Mouse (Mus musculus) G1E (cell line): Measurements from ENCODE around the gene 1810010D01Rik. TPM values are rescaled to one million over a fixed set of nuclear protein-coding genes. Genes with fewer than 3 reads are reported as not detected.

Experiments used
- ATAC-seq: 2 replicates; pipeline ENCODE4 v1.8.0; 2016; ENCODE audit warnings: mild to moderate bottlenecking; ENCODE audit not compliant: insufficient number of reproducible peaks, poor library complexity, low FRiP score, severe bottlenecking; ENCODE audit errors: extremely low read depth
- DNase-seq: peaks from one replicate; pipeline ENCODE4 v3.0.0; 2012; ENCODE audit warnings: low spot score
- H3K27me3 ChIP-seq: 2 replicates; pipeline ENCODE4 v1.6.1; 2012; ENCODE audit warnings: mild to moderate bottlenecking, low read length, inconsistent platforms; ENCODE audit not compliant: insufficient read depth
- H3K36me3 ChIP-seq: replicated peaks from 2 replicates; pipeline ENCODE3; 2012; ENCODE audit warnings: mild to moderate bottlenecking, inconsistent platforms
- H3K4me1 ChIP-seq: 2 replicates; pipeline ENCODE4 v1.6.1; 2012; ENCODE audit warnings: low read depth, low read length, inconsistent platforms, mixed read lengths; ENCODE audit not compliant: insufficient read depth
- H3K4me3 ChIP-seq: 2 replicates; pipeline ENCODE4 v1.5.1; 2012; ENCODE audit warnings: low read depth, mild to moderate bottlenecking, inconsistent platforms, low read length, moderate library complexity, mixed read lengths
- H3K9me3 ChIP-seq: replicated peaks from 2 replicates; pipeline ENCODE4 v1.6.1; 2012; ENCODE audit warnings: inconsistent platforms
- CTCF ChIP-seq: IDR thresholded peaks from 2 replicates; pipeline ENCODE4 v1.5.1; 2012; ENCODE audit warnings: low read depth, low read length, inconsistent platforms, mixed read lengths
- GATA1 ChIP-seq: IDR thresholded peaks from 2 replicates; pipeline ENCODE4 v1.6.1; 2012; ENCODE audit warnings: borderline replicate concordance, low read length, inconsistent platforms, mixed read lengths
- GATA2 ChIP-seq: IDR thresholded peaks from 2 replicates; pipeline ENCODE4 v1.6.1; 2012; ENCODE audit warnings: low read depth, low read length, inconsistent platforms, borderline replicate concordance
- POLR2AphosphoS5 ChIP-seq: IDR thresholded peaks from 2 replicates; pipeline ENCODE4 v1.6.1; 2012; ENCODE audit warnings: low read depth, low read length, inconsistent platforms; ENCODE audit not compliant: insufficient replicate concordance
- TAL1 ChIP-seq: conservative IDR thresholded peaks from 2 replicates; pipeline ENCODE4 v1.6.1; 2012; ENCODE audit warnings: low read depth, low read length, inconsistent platforms, mixed read lengths
- polyA plus RNA-seq: library from polyadenylated mRNA; stranded (reverse); fragments of >175 nt; gene quantifications from 2 replicates; pipeline ENCODE4 v1.2.3, GENCODE M21; 2012
- total RNA-seq, 2 experiments: library from RNA; stranded (forward) in 1 of 2; stranded (reverse) in 1 of 2; fragments of 200-1000 nt in 1 of 2; fragments of >200 nt in 1 of 2; fragmentation: Nextera tagmentation in 1 of 2; gene quantifications; 2 replicates each; pipeline ENCODE4 v1.2.3; 2014 to 2017

The 1810010D01Rik gene
- total and polyA plus RNA-seq, 3 experiments = not detected

GRCm38 (mm10) chr7:145231659-145232058 lies 23.7 kb upstream of the 1810010D01Rik start:
- TF ChIP-seq POLR2AphosphoS5 = no peak
- no peak for TF ChIP-seq GATA2
- TF ChIP-seq TAL1 = no peak
- TF ChIP-seq CTCF = no peak
- TF ChIP-seq GATA1 = no peak
- DNase-seq (no peak), ATAC-seq (no peak)
- Histone ChIP-seq H3K4me3 (no peak overlapping the region), H3K27me3 (peaks cover 20% of the 10 kb centered on the region), H3K9me3 (no peaks in the 10 kb centered on the region), H3K36me3 (no peaks in the 10 kb centered on the region), H3K4me1 (no peaks in the 10 kb centered on the region)

- H3K36me3 ChIP-seq = no peaks in the 10 kb centered on the region
- no peak overlapping the region for H3K4me3 ChIP-seq
- ATAC-seq (no peak), DNase-seq (no peak)
- peaks cover 9% of the 10 kb centered on the region; the same call in 1 of the 2 replicates for H3K27me3 ChIP-seq
- TF ChIP-seq POLR2AphosphoS5 (no peak), GATA1 (no peak), TAL1 (no peak), GATA2 (no peak)
- no peaks in the 10 kb centered on the region for H3K9me3 ChIP-seq
- no peaks in the 10 kb centered on the region for H3K4me1 ChIP-seq
These were observed 18.7 kb upstream of the 1810010D01Rik start for GRCm38 (mm10) chr7:145226641-145227040.

GRCm38 (mm10) chr7:145225626-145226025 lies 17.7 kb upstream of the 1810010D01Rik start:
- no peak overlapping the region for H3K4me3 ChIP-seq
- no peaks in the 10 kb centered on the region for H3K4me1 ChIP-seq
- H3K27me3 ChIP-seq = peaks cover 7% of the 10 kb centered on the region; the same call in 1 of the 2 replicates
- no peaks in the 10 kb centered on the region for H3K9me3 ChIP-seq
- H3K36me3 ChIP-seq = no peaks in the 10 kb centered on the region
- TF ChIP-seq GATA1 (no peak), POLR2AphosphoS5 (no peak), TAL1 (no peak), CTCF (no peak), GATA2 (no peak)
- ATAC-seq (no peak), DNase-seq (no peak)

- H3K27me3 ChIP-seq = peaks cover 7% of the 10 kb centered on the region; the same call in 1 of the 2 replicates
- no peak for ATAC-seq
These were observed 14.1 kb upstream of the 1810010D01Rik start for GRCm38 (mm10) chr7:145221841-145222689.

GRCm38 (mm10) chr7:145221346-145221745 lies 13.4 kb upstream of the 1810010D01Rik start:
- no peaks in the 10 kb centered on the region for H3K9me3 ChIP-seq
- no peak for ATAC-seq
- H3K4me3 ChIP-seq = no peak overlapping the region
- H3K27me3 ChIP-seq = peaks cover 7% of the 10 kb centered on the region; the same call in 1 of the 2 replicates
- TF ChIP-seq GATA2 (no peak), POLR2AphosphoS5 (no peak), GATA1 (no peak), CTCF (no peak), TAL1 (no peak)
- no peaks in the 10 kb centered on the region for H3K36me3 ChIP-seq
- no peaks in the 10 kb centered on the region for H3K4me1 ChIP-seq
- DNase-seq = no peak

More at GRCm38 (mm10) chr7:145221841-145222689, 14.1 kb upstream of the 1810010D01Rik start:
- Histone ChIP-seq H3K9me3 (no peaks in the 10 kb centered on the region), H3K36me3 (no peaks in the 10 kb centered on the region), H3K4me3 (no peak overlapping the region), H3K4me1 (no peaks in the 10 kb centered on the region)
- no peak for DNase-seq
- TF ChIP-seq GATA1 (no peak), CTCF (no peak), GATA2 (no peak), TAL1 (no peak), POLR2AphosphoS5 (no peak)

GRCm38 (mm10) chr7:145219420-145219831 lies 11.5 kb upstream of the 1810010D01Rik start:
- H3K27me3 ChIP-seq = peaks cover 3% of the 10 kb centered on the region; the same call in 1 of the 2 replicates
- ATAC-seq = no peak
- TF ChIP-seq GATA2 (no peak), TAL1 (no peak), POLR2AphosphoS5 (no peak), GATA1 (no peak), CTCF (no peak)

More at GRCm38 (mm10) chr7:145219420-145219831, 11.5 kb upstream of the 1810010D01Rik start:
- DNase-seq = no peak
- Histone ChIP-seq H3K4me1 (no peaks in the 10 kb centered on the region), H3K4me3 (no peak overlapping the region), H3K36me3 (no peaks in the 10 kb centered on the region), H3K9me3 (no peaks in the 10 kb centered on the region)
